Mouse (Mus musculus): Measurements from ENCODE around the gene Khdc4. TPM values are rescaled to one million over a fixed set of nuclear protein-coding genes. Genes with fewer than 3 reads are reported as not detected.
"Not testable (repeated sequence)": the region's sequence is repeated elsewhere in the genome, so short reads cannot be mapped to it uniquely, and the experiment has no call there.

The Khdc4 gene
- polyA plus RNA-seq, 1 experiment from 2014 or later = 75.8 TPM

- no peak overlapping the region for H3K27ac ChIP-seq
- H3K9me3 ChIP-seq = no peaks in the 10 kb centered on the region
- no peak for ATAC-seq
- no peaks in the 10 kb centered on the region for H3K27me3 ChIP-seq (replicated peaks)
- H3K36me3 ChIP-seq = peaks cover 36% of the 10 kb centered on the region
- no peak overlapping the region for H3K4me2 ChIP-seq (replicated peaks)
- H3K4me1 ChIP-seq (replicated peaks) = peaks cover 5% of the 10 kb centered on the region
- WGBS = 91% methylated on average over 4 of the region's 4 CpGs
- H3K9ac ChIP-seq = no peak overlapping the region
- H3K4me3 ChIP-seq (replicated peaks) = no peak overlapping the region
Measured at GRCm38 (mm10) chr3:88713709-88714108, 28.1 kb downstream of the Khdc4 start.

GRCm38 (mm10) chr3:88714725-88715124 is 29.1 kb downstream of the Khdc4 start:
- Histone ChIP-seq H3K36me3 (peaks cover 35% of the 10 kb centered on the region), H3K9ac (no peak overlapping the region)

GRCm38 (mm10) chr3:88715716-88716115 is 30.1 kb downstream of the Khdc4 start:
- not testable (repeated sequence) for H3K9me3 ChIP-seq; H3K27me3 ChIP-seq (replicated peaks); ATAC-seq; H3K4me2 ChIP-seq (replicated peaks); H3K9ac ChIP-seq; H3K4me3 ChIP-seq (replicated peaks); H3K27ac ChIP-seq
- 89% methylated on average over 5 of the region's 5 CpGs for WGBS
- Histone ChIP-seq H3K36me3 (peaks cover 30% of the 10 kb centered on the region), H3K4me1 (replicated peaks) (peaks cover 13% of the 10 kb centered on the region)

More at GRCm38 (mm10) chr3:88714725-88715124, 29.1 kb downstream of the Khdc4 start:
- no peaks in the 10 kb centered on the region for H3K9me3 ChIP-seq
- peaks cover 13% of the 10 kb centered on the region for H3K4me1 ChIP-seq (replicated peaks)
- WGBS = 56% methylated on average over 2 of the region's 2 CpGs
- H3K4me3 ChIP-seq (replicated peaks) = no peak overlapping the region
- no peaks in the 10 kb centered on the region for H3K27me3 ChIP-seq (replicated peaks)
- no peak for ATAC-seq
- H3K27ac ChIP-seq = no peak overlapping the region
- no peak overlapping the region for H3K4me2 ChIP-seq (replicated peaks)

- H3K9me3 ChIP-seq = no peaks in the 10 kb centered on the region
- H3K4me3 ChIP-seq (replicated peaks) = peak within 1 kb of the TSS; percentile 69
- peak within 1 kb of the TSS; percentile 85 for H3K4me2 ChIP-seq (replicated peaks)
- WGBS = 2% methylated on average over 27 of the region's 27 CpGs
- no peaks in the 10 kb centered on the region for H3K27me3 ChIP-seq (replicated peaks)
- H3K36me3 ChIP-seq = peaks cover 29% of the 10 kb centered on the region
- H3K4me1 ChIP-seq (replicated peaks) = peaks cover 13% of the 10 kb centered on the region
- peak within 1 kb of the TSS; percentile 73 for H3K9ac ChIP-seq
- ATAC-seq = peak; percentile 97
- peak within 1 kb of the TSS; percentile 82 for H3K27ac ChIP-seq
Measured at GRCm38 (mm10) chr3:88716399-88717197, 31.0 kb downstream of the Khdc4 start, which contains the start of gene Rit1. TSS of gene Rit1 (plus strand) at chr3:88716838.

GRCm38 (mm10) chr3:88717198-88717798 is 31.7 kb downstream of the Khdc4 start:
- peak overlapping the region; percentile 85 for H3K4me2 ChIP-seq (replicated peaks)
- no peaks in the 10 kb centered on the region for H3K9me3 ChIP-seq
- peak overlapping the region; percentile 73 for H3K9ac ChIP-seq
- peak; percentile 82 for ATAC-seq
- peak overlapping the region; percentile 82 for H3K27ac ChIP-seq
- peaks cover 13% of the 10 kb centered on the region for H3K4me1 ChIP-seq (replicated peaks)
- peaks cover 24% of the 10 kb centered on the region for H3K36me3 ChIP-seq
- peak overlapping the region; percentile 69 for H3K4me3 ChIP-seq (replicated peaks)
- WGBS = 2% methylated on average over 9 of the region's 9 CpGs
- no peaks in the 10 kb centered on the region for H3K27me3 ChIP-seq (replicated peaks)

- Histone ChIP-seq H3K9me3 (no peaks in the 10 kb centered on the region), H3K9ac (peak overlapping the region; percentile 14; the same call in 1 of the 2 replicates), H3K4me1 (replicated peaks) (peaks cover 13% of the 10 kb centered on the region), H3K4me2 (replicated peaks) (peak overlapping the region; percentile 85), H3K27me3 (replicated peaks) (no peaks in the 10 kb centered on the region), H3K4me3 (replicated peaks) (peak overlapping the region; percentile 22), H3K36me3 (peaks cover 22% of the 10 kb centered on the region), H3K27ac (0 out of 2 replicates have a peak overlapping the region, but pooled peaks have one; percentile 18)
- ATAC-seq = no peak
- WGBS = 19% methylated on average over 1 of the region's 1 CpGs
Measured at GRCm38 (mm10) chr3:88717831-88718230, 32.2 kb downstream of the Khdc4 start.

- Histone ChIP-seq H3K4me1 (replicated peaks) (peaks cover 13% of the 10 kb centered on the region), H3K4me3 (replicated peaks) (no peak overlapping the region), H3K27ac (no peak overlapping the region), H3K9ac (no peak overlapping the region), H3K4me2 (replicated peaks) (0 out of 2 replicates have a peak overlapping the region, but pooled peaks have one; percentile 85), H3K27me3 (replicated peaks) (no peaks in the 10 kb centered on the region), H3K36me3 (peaks cover 14% of the 10 kb centered on the region; the same call in 1 of the 2 replicates), H3K9me3 (no peaks in the 10 kb centered on the region)
- WGBS = 69% methylated on average over 2 of the region's 2 CpGs
- 0 out of 2 replicates have a peak, but pooled peaks have one; percentile 26 for ATAC-seq
Measured at GRCm38 (mm10) chr3:88719098-88719497, 33.5 kb downstream of the Khdc4 start.

GRCm38 (mm10) chr3:88736556-88736955 is 51.0 kb downstream of the Khdc4 start:
- H3K9me3 ChIP-seq = no peaks in the 10 kb centered on the region
- H3K36me3 ChIP-seq = 0 out of 2 replicates have a peak, but pooled peaks cover 3% of the 10 kb centered on the region
- H3K27ac ChIP-seq = no peak overlapping the region
- no peak overlapping the region for H3K4me3 ChIP-seq (replicated peaks)
- H3K27me3 ChIP-seq (replicated peaks) = no peaks in the 10 kb centered on the region
- H3K4me2 ChIP-seq (replicated peaks) = no peak overlapping the region
- peak; percentile 6; the same call in 1 of the 2 replicates for ATAC-seq
- no peak overlapping the region for H3K9ac ChIP-seq
- 61% methylated on average over 2 of the region's 2 CpGs for whole genome bisulfite sequencing
- no peaks in the 10 kb centered on the region for H3K4me1 ChIP-seq (replicated peaks)

- Histone ChIP-seq H3K9ac (no peak overlapping the region), H3K36me3 (no peaks in the 10 kb centered on the region), H3K9me3 (no peaks in the 10 kb centered on the region), H3K4me3 (replicated peaks) (no peak overlapping the region), H3K4me2 (replicated peaks) (no peak overlapping the region), H3K4me1 (replicated peaks) (no peaks in the 10 kb centered on the region), H3K27me3 (replicated peaks) (no peaks in the 10 kb centered on the region), H3K27ac (no peak overlapping the region)
- WGBS = 59% methylated on average over 3 of the region's 3 CpGs
- no peak for ATAC-seq
Measured at GRCm38 (mm10) chr3:88738641-88739040, 53.0 kb downstream of the Khdc4 start.

GRCm38 (mm10) chr3:88740147-88740546 is 54.5 kb downstream of the Khdc4 start:
- H3K4me2 ChIP-seq (replicated peaks) = no peak overlapping the region
- H3K27ac ChIP-seq = no peak overlapping the region
- no peaks in the 10 kb centered on the region for H3K9me3 ChIP-seq
- no peaks in the 10 kb centered on the region for H3K27me3 ChIP-seq (replicated peaks)
- WGBS = 95% methylated on average over 3 of the region's 3 CpGs
- no peak for ATAC-seq
- no peak overlapping the region for H3K9ac ChIP-seq
- no peaks in the 10 kb centered on the region for H3K4me1 ChIP-seq (replicated peaks)
- H3K4me3 ChIP-seq (replicated peaks) = no peak overlapping the region
- no peaks in the 10 kb centered on the region for H3K36me3 ChIP-seq

- H3K27ac ChIP-seq = no peak overlapping the region
Measured at GRCm38 (mm10) chr3:88745534-88745933, 59.9 kb downstream of the Khdc4 start.

GRCm38 (mm10) chr3:88746139-88746870 is 60.7 kb downstream of the Khdc4 start:
- Histone ChIP-seq H3K27me3 (replicated peaks) (no peaks in the 10 kb centered on the region), H3K4me3 (replicated peaks) (no peak overlapping the region), H3K9me3 (no peaks in the 10 kb centered on the region), H3K36me3 (no peaks in the 10 kb centered on the region), H3K27ac (peak overlapping the region; percentile 77), H3K9ac (no peak overlapping the region), H3K4me2 (replicated peaks) (no peak overlapping the region), H3K4me1 (replicated peaks) (no peaks in the 10 kb centered on the region)
- peak; percentile 24; the same call in 1 of the 2 replicates for ATAC-seq
- 89% methylated on average over 15 of the region's 15 CpGs for WGBS

More at GRCm38 (mm10) chr3:88745534-88745933, 59.9 kb downstream of the Khdc4 start:
- no peaks in the 10 kb centered on the region for H3K9me3 ChIP-seq
- no peaks in the 10 kb centered on the region for H3K27me3 ChIP-seq (replicated peaks)
- H3K36me3 ChIP-seq = no peaks in the 10 kb centered on the region
- no peak overlapping the region for H3K4me2 ChIP-seq (replicated peaks)
- H3K4me1 ChIP-seq (replicated peaks) = no peaks in the 10 kb centered on the region
- H3K9ac ChIP-seq = no peak overlapping the region
- WGBS = 84% methylated on average over 9 of the region's 9 CpGs
- no peak for ATAC-seq
- H3K4me3 ChIP-seq (replicated peaks) = no peak overlapping the region
